26 mouse cellular contexts compared by ENCODE assay signal in the genomic region with DNA sequence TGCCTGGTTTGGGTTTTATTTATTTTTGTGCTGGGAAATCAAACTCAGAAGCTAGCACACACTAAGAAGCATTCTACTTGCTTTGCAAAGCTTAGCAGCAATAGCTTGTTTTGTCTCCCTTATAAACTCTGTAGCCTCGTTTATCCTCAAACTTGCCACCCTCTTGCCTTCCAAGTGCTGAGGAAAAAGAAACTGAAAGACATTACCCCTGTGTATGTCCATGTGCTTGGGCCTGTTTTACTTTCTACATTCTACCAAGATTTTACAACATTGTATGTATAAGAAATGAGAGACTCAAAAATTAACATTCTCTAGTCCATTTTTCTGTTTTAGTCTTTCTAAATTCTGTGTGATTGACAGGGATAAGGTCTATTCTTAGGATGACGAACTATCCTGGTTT. TPM values are rescaled to one million over a fixed set of nuclear protein-coding genes. Genes with fewer than 3 reads are reported as not detected.
DNase-seq lines count a peak whose midpoint lies in the region; ATAC-seq and TF ChIP-seq lines count a peak whose summit lies in the region.
"Had no signal": no experiment of that assay in that cellular context is flagged by ENCODE, and none has a peak within 500 bp of the region (broad histone marks: within the 10 kb centered on the region; RNA-seq: fewer than 3 reads in every experiment).

No protein-coding gene starts in this region.

- no peak for TF ChIP-seq EP300 in MEL (IDR thresholded peaks at IDR 0.05; ENCODE audit: low read depth in 1 of 2, low read length in 2 of 2)

- TF ChIP-seq CTCF in MEL (IDR thresholded peaks at IDR 0.05 in 2 of 3, conservative IDR thresholded peaks at IDR 0.05 in 1 of 3; ENCODE audit: control insufficient read depth in 1 of 3, insufficient read depth in 1 of 3, low read depth in 2 of 3, low read length in 3 of 3, poor library complexity in 1 of 3, severe bottlenecking in 1 of 3) = no peak

- H3K36me3 ChIP-seq in MEL (ENCODE audit: control insufficient read depth in 1 of 2, insufficient read depth in 2 of 2, low read length in 2 of 2) (peaks cover 0 to 24% of the 10 kb centered on the region in 2 experiments; a peak in 2 of 4 replicates), macrophage (ENCODE audit: inconsistent target) (no peaks in the 10 kb centered on the region)
- peaks cover 7% of the 10 kb centered on the region for H3K36me3 ChIP-seq in liver, embryonic 13.5 days
- peaks cover 12% of the 10 kb centered on the region for H3K36me3 ChIP-seq in midbrain, embryonic 13.5 days
- H3K36me3 ChIP-seq: lung, embryonic 15.5 days had no signal

- H3K27ac ChIP-seq in MEL (ENCODE audit: control insufficient read depth, low read depth, low read length) (peak overlapping the region; percentile 89), macrophage (peak overlapping the region; percentile 24)
- peak overlapping the region; percentile 32; the same call in 1 of the 2 replicates for H3K27ac ChIP-seq in liver, embryonic 13.5 days
- H3K27ac ChIP-seq in midbrain, embryonic 13.5 days = no peak overlapping the region
- H3K27ac ChIP-seq: embryonic facial prominence, embryonic 13.5 days; forebrain, embryonic 10.5 days; forebrain, embryonic 15.5 days; kidney, embryonic 15.5 days; limb, embryonic 10.5 days; limb, embryonic 15.5 days; lung, embryonic 15.5 days; neural tube, embryonic 15.5 days had no signal

- ATAC-seq in liver, embryonic 13.5 days (ENCODE audit: low read depth) = no peak
- no peak for ATAC-seq in midbrain, embryonic 13.5 days
- ATAC-seq: forebrain, embryonic 15.5 days; hindbrain, embryonic 16.5 days; Patski had no signal

- H3K4me3 ChIP-seq in MEL (ENCODE audit: control insufficient read depth in 1 of 2, insufficient read depth in 1 of 2, low read depth in 2 of 2, low read length in 2 of 2) = peak overlapping the region; percentile 22 to 68
- no peak overlapping the region for H3K4me3 ChIP-seq in liver, embryonic 13.5 days (replicated peaks)
- H3K4me3 ChIP-seq in macrophage (ENCODE audit: inconsistent target) = no peak overlapping the region
- H3K4me3 ChIP-seq in midbrain, embryonic 13.5 days (replicated peaks) = no peak overlapping the region
- H3K4me3 ChIP-seq: embryonic facial prominence, embryonic 13.5 days; forebrain, embryonic 10.5 days; forebrain, embryonic 15.5 days; kidney, embryonic 15.5 days; limb, embryonic 10.5 days; limb, embryonic 15.5 days; lung, embryonic 15.5 days; neural tube, embryonic 15.5 days had no signal

- DNase-seq in 416B (ENCODE audit: low read depth) (peak; percentile 21), MEL (ENCODE audit: low read depth, low spot score) (peak; percentile 71)
- no peak for DNase-seq in liver, embryonic 13.5 days
- DNase-seq in right cerebral cortex, postnatal 14 days = no peak
- DNase-seq in left cerebral cortex, postnatal 4 days = no peak
- DNase-seq: adrenal gland, postnatal 14 days; cerebellum, adult 11-12 months; cerebellum, adult 9-11 months; heart, postnatal 14 days; kidney, adult 18-20 months; kidney, postnatal 25 days; midbrain, embryonic 14.5 days; right cerebral cortex, adult 18-20 months had no signal

- no peak for TF ChIP-seq RAD21 in MEL (IDR thresholded peaks at IDR 0.05; ENCODE audit: low read depth, low read length)

- H3K4me2 ChIP-seq in liver, embryonic 13.5 days = peak overlapping the region; percentile 36; the same call in 1 of the 2 replicates
- no peak overlapping the region for H3K4me2 ChIP-seq in midbrain, embryonic 13.5 days (replicated peaks)
- H3K4me2 ChIP-seq: embryonic facial prominence, embryonic 13.5 days; forebrain, embryonic 15.5 days; kidney, embryonic 15.5 days; limb, embryonic 15.5 days; lung, embryonic 15.5 days; neural tube, embryonic 15.5 days had no signal

- H3K9ac ChIP-seq in MEL (ENCODE audit: control insufficient read depth, low read depth, low read length, poor library complexity, severe bottlenecking) = peak overlapping the region; percentile 60
- no peak overlapping the region for H3K9ac ChIP-seq in liver, embryonic 13.5 days
- H3K9ac ChIP-seq in midbrain, embryonic 13.5 days (replicated peaks) = no peak overlapping the region
- H3K9ac ChIP-seq: embryonic facial prominence, embryonic 13.5 days; forebrain, embryonic 15.5 days; kidney, embryonic 15.5 days; limb, embryonic 15.5 days; lung, embryonic 15.5 days; neural tube, embryonic 15.5 days had no signal

- no peaks in the 10 kb centered on the region for H3K9me3 ChIP-seq in MEL (replicated peaks; ENCODE audit: insufficient read depth, low read length)
- no peaks in the 10 kb centered on the region for H3K9me3 ChIP-seq in liver, embryonic 13.5 days (replicated peaks)
- no peaks in the 10 kb centered on the region for H3K9me3 ChIP-seq in midbrain, embryonic 13.5 days
- H3K9me3 ChIP-seq: embryonic facial prominence, embryonic 13.5 days; forebrain, embryonic 10.5 days; forebrain, embryonic 15.5 days; kidney, embryonic 15.5 days; limb, embryonic 10.5 days; limb, embryonic 15.5 days; lung, embryonic 15.5 days; neural tube, embryonic 15.5 days had no signal

- 25% methylated on average over 2 of the region's 2 CpGs for WGBS in liver, embryonic 13.5 days (ENCODE audit: insufficient replicate concordance)
- WGBS in macrophage (ENCODE audit: missing documents) = 62% methylated on average over 2 of the region's 2 CpGs
- WGBS in midbrain, embryonic 13.5 days = 68% methylated on average over 2 of the region's 2 CpGs

- intact Hi-C loops in left cerebral cortex, postnatal 4 days (cut with DNase I) = no loop called here

- H3K79me2 ChIP-seq in MEL (ENCODE audit: control insufficient read depth, insufficient read depth, low read length, poor library complexity) = no peaks in the 10 kb centered on the region
- no peaks in the 10 kb centered on the region for H3K79me2 ChIP-seq in macrophage (ENCODE audit: inconsistent target)

- peaks cover 17 to 18% of the 10 kb centered on the region in 2 experiments for H3K4me1 ChIP-seq in MEL (ENCODE audit: control insufficient read depth in 1 of 2, insufficient read depth in 2 of 2, low read length in 2 of 2)
- H3K4me1 ChIP-seq in liver, embryonic 13.5 days (replicated peaks) = peaks cover 17% of the 10 kb centered on the region
- H3K4me1 ChIP-seq in midbrain, embryonic 13.5 days (replicated peaks) = no peaks in the 10 kb centered on the region
- H3K4me1 ChIP-seq: embryonic facial prominence, embryonic 13.5 days; forebrain, embryonic 10.5 days; forebrain, embryonic 15.5 days; kidney, embryonic 15.5 days; limb, embryonic 10.5 days; limb, embryonic 15.5 days; lung, embryonic 15.5 days had no signal

- no peaks in the 10 kb centered on the region for H3K27me3 ChIP-seq in MEL (ENCODE audit: control insufficient read depth in 1 of 2, insufficient read depth in 2 of 2, low read length in 2 of 2)
- H3K27me3 ChIP-seq in liver, embryonic 13.5 days = no peaks in the 10 kb centered on the region
- no peaks in the 10 kb centered on the region for H3K27me3 ChIP-seq in midbrain, embryonic 13.5 days
- H3K27me3 ChIP-seq: CH12.LX; embryonic facial prominence, embryonic 13.5 days; forebrain, embryonic 15.5 days; lung, embryonic 15.5 days; neural tube, embryonic 15.5 days; Patski had no signal

- no peak for TF ChIP-seq POLR2A in MEL (IDR thresholded peaks at IDR 0.05; ENCODE audit: control insufficient read depth in 1 of 2, insufficient read depth in 1 of 2, low read depth in 1 of 2, low read length in 2 of 2, poor library complexity in 1 of 2)

TF ChIP-seq in MEL, 35 proteins besides CTCF, POLR2A, EP300 and RAD21 (continues in another document):
- 0 out of 2 replicates have a peak, but pooled peaks have one; percentile 34 for TF ChIP-seq MAZ (IDR thresholded peaks at IDR 0.05; ENCODE audit: low read depth, low read length)
- TF ChIP-seq HCFC1 (IDR thresholded peaks at IDR 0.05; ENCODE audit: low read depth, low read length) = peak; percentile 28; the same call in 1 of the 2 replicates
- TF ChIP-seq ZMIZ1 (IDR thresholded peaks at IDR 0.05; ENCODE audit: low read depth, low read length) = no peak

RNA-seq across cellular contexts. Expression of gene Ambra1, which starts 5.2 kb away (rescaled TPM):
- total RNA-seq in MEL (2012; rRNA removed) = 14.6 and 15.9 TPM in 2 replicates
- polyA plus RNA-seq in MEL (2012; ENCODE audit: insufficient read depth in 1 of 2, insufficient read length in 2 of 2, low read depth in 1 of 2, low replicate concordance in 2 of 2, missing spikeins in 1 of 2) (10 to 100 TPM in 1 of 2 experiments, not detected in 1; 24.7 TPM), macrophage (2018) (17.9 to 25.2 TPM (median 19.3 TPM) in 3 replicates)
- polyA plus RNA-seq in liver, embryonic 13.5 days (2015; fragmentation: Nextera tagmentation; extraction: Ambion mirVana) = 4.6 and 5.8 TPM in 2 replicates
- total RNA-seq in macrophage (2018; cell fraction: chromatin; rRNA removed) = 100 to 1,000 TPM; 128 to 220 (median 191) TPM
- 10 to 100 TPM; 17.3 to 34.8 (median 24.0) TPM for total RNA-seq in macrophage (2018; cell fraction: cytosol; rRNA removed)
- total RNA-seq in macrophage (2018; cell fraction: nucleus; rRNA removed) = 100 to 1,000 TPM in 4 of 26 experiments, 10 to 100 TPM in 22; 59.2 to 156 (median 87.2) TPM
- polyA plus RNA-seq in midbrain, embryonic 13.5 days (2015; fragmentation: Nextera tagmentation; extraction: Ambion mirVana) = 23.7 and 26.2 TPM in 2 replicates
- 10 to 100 TPM; 56.5 to 56.7 TPM for total RNA-seq in left cerebral cortex, postnatal 4 days (2021)

RNA-seq across cellular contexts. Expression of gene Harbi1, which starts 14.1 kb away (rescaled TPM):
- 6.8 and 8.2 TPM in 2 replicates for total RNA-seq in MEL (2012; rRNA removed)
- polyA plus RNA-seq in MEL (2012; ENCODE audit: insufficient read depth in 1 of 2, insufficient read length in 2 of 2, low read depth in 1 of 2, low replicate concordance in 2 of 2, missing spikeins in 1 of 2) (1 to 10 TPM in 1 of 2 experiments, not detected in 1; 7.8 TPM), macrophage (2018) (2.3 to 5.9 TPM (median 4.5 TPM) in 3 replicates)
- polyA plus RNA-seq in liver, embryonic 13.5 days (2015; fragmentation: Nextera tagmentation; extraction: Ambion mirVana) = 8.0 and 8.5 TPM in 2 replicates
- 10 to 100 TPM in 7 of 26 experiments, 1 to 10 TPM in 19; 2.0 to 20.3 (median 6.0) TPM for total RNA-seq in macrophage (2018; cell fraction: chromatin; rRNA removed)
- 1 to 10 TPM in 25 of 26 experiments, under 1 TPM in 1; 0.48 to 8.3 (median 5.1) TPM for total RNA-seq in macrophage (2018; cell fraction: cytosol; rRNA removed)
- 10 to 100 TPM in 5 of 26 experiments, 1 to 10 TPM in 21; 1.4 to 15.6 (median 5.5) TPM for total RNA-seq in macrophage (2018; cell fraction: nucleus; rRNA removed)
- polyA plus RNA-seq in midbrain, embryonic 13.5 days (2015; fragmentation: Nextera tagmentation; extraction: Ambion mirVana) = 25.0 and 26.2 TPM in 2 replicates
- total RNA-seq in left cerebral cortex, postnatal 4 days (2021) = 1 to 10 TPM; 8.4 to 9.9 TPM

RNA-seq across cellular contexts. Expression of gene Atg13, which starts 14.3 kb away (rescaled TPM):
- 7.4 and 8.4 TPM in 2 replicates for total RNA-seq in MEL (2012; rRNA removed)
- 10 to 100 TPM in 1 of 2 experiments, not detected in 1; 27.7 TPM for polyA plus RNA-seq in MEL (2012; ENCODE audit: insufficient read depth in 1 of 2, insufficient read length in 2 of 2, low read depth in 1 of 2, low replicate concordance in 2 of 2, missing spikeins in 1 of 2)
- polyA plus RNA-seq in liver, embryonic 13.5 days (2015; fragmentation: Nextera tagmentation; extraction: Ambion mirVana) = 10.6 and 12.5 TPM in 2 replicates
- 10 to 100 TPM; 10.3 to 38.4 (median 22.3) TPM for total RNA-seq in macrophage (2018; cell fraction: chromatin; rRNA removed)
- 10 to 100 TPM; 20.8 to 37.4 (median 29.2) TPM for total RNA-seq in macrophage (2018; cell fraction: cytosol; rRNA removed)
- 10 to 100 TPM; 15.8 to 39.1 (median 27.7) TPM for total RNA-seq in macrophage (2018; cell fraction: nucleus; rRNA removed)
- polyA plus RNA-seq in macrophage (2018) = 18.4 to 29.2 TPM (median 20.7 TPM) in 3 replicates
- polyA plus RNA-seq in midbrain, embryonic 13.5 days (2015; fragmentation: Nextera tagmentation; extraction: Ambion mirVana) = 38.0 and 38.6 TPM in 2 replicates
- total RNA-seq in left cerebral cortex, postnatal 4 days (2021) = 10 to 100 TPM; 40.1 to 40.9 TPM

Comparison
In these comparisons a context has a peak if more than half of its experiments do, and no peak if none do; other contexts are left out.
1. DNase-seq: peak in 416B (single experiment) and MEL (single experiment); none in liver, embryonic 13.5 days (single experiment), right cerebral cortex, postnatal 14 days (single experiment) and left cerebral cortex, postnatal 4 days (single experiment).
2. H3K4me3 ChIP-seq: peak in MEL (2 of 2); none in liver, embryonic 13.5 days (single experiment), macrophage (single experiment) and midbrain, embryonic 13.5 days (single experiment).